ENCODE assay signal across 26 mouse cellular contexts in the genomic region with DNA sequence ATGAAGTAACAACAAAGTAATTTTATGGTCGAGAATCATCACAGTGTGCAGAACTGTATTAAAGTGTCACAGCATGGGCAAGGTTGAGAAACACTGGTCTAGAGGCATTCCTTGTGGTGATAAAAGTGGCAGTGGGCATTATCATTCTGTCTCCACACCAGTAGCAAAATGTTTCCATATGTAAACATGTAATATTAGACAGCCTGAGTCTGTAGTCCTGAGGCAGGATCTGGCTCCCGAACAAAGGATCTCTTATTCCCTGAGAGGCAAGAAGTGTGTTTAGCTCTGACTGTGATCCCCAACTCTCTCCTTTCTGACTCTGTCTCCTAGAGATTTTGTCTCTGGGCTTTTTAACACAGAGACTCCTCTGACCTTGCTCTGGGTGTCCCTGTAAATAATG. TPM values are rescaled to one million over a fixed set of nuclear protein-coding genes. Genes with fewer than 3 reads are reported as not detected.
A peak's percentile ranks its signal among the peaks of the same experiment; 100 is the strongest.
DNase-seq lines count a peak whose midpoint lies in the region; ATAC-seq and TF ChIP-seq lines count a peak whose summit lies in the region.
"Had no signal": no experiment of that assay in that cellular context is flagged by ENCODE, and none has a peak within 500 bp of the region (broad histone marks: within the 10 kb centered on the region; RNA-seq: fewer than 3 reads in every experiment).

No protein-coding gene starts in this region.

- H3K36me3 ChIP-seq in lung, embryonic 14.5 days (ENCODE audit: insufficient read depth) = no peaks in the 10 kb centered on the region
- no peaks in the 10 kb centered on the region for H3K36me3 ChIP-seq in embryonic facial prominence, embryonic 10.5 days (replicated peaks)
- no peaks in the 10 kb centered on the region for H3K36me3 ChIP-seq in stomach, postnatal 0 days (ENCODE audit: control insufficient read depth, insufficient read depth, low read length)
- H3K36me3 ChIP-seq: heart, embryonic 15.5 days; liver, embryonic 15.5 days; neural tube, embryonic 15.5 days had no signal

- no peak overlapping the region for H3K4me2 ChIP-seq in lung, embryonic 14.5 days
- H3K4me2 ChIP-seq in stomach, postnatal 0 days (replicated peaks; ENCODE audit: low read depth) = no peak overlapping the region
- H3K4me2 ChIP-seq: heart, embryonic 15.5 days; liver, embryonic 15.5 days; neural tube, embryonic 15.5 days had no signal

- peaks cover 5% of the 10 kb centered on the region; the same call in 1 of the 2 replicates for H3K4me1 ChIP-seq in lung, embryonic 14.5 days (ENCODE audit: insufficient read depth)
- peaks cover 9% of the 10 kb centered on the region; the same call in 1 of the 2 replicates for H3K4me1 ChIP-seq in embryonic facial prominence, embryonic 10.5 days
- H3K4me1 ChIP-seq in stomach, postnatal 0 days (replicated peaks; ENCODE audit: control insufficient read depth, insufficient read depth) = no peaks in the 10 kb centered on the region
- H3K4me1 ChIP-seq: heart, embryonic 15.5 days; liver, embryonic 15.5 days; megakaryocyte, embryonic 14.5 days; neural tube, embryonic 15.5 days had no signal

- peak; percentile 74; the same call in 1 of the 2 replicates for ATAC-seq in lung, embryonic 14.5 days (ENCODE audit: insufficient read depth)
- ATAC-seq in stomach, postnatal 0 days (ENCODE audit: low FRiP score, low TSS enrichment) = no peak
- ATAC-seq: forebrain, postnatal 0 days; hindbrain, embryonic 16.5 days; intestine, postnatal 0 days; midbrain, embryonic 16.5 days had no signal

- peak; percentile 52 for DNase-seq in lung, embryonic 14.5 days
- DNase-seq in lung, postnatal 4 days = no peak
- peak; percentile 12 for DNase-seq in 416B (ENCODE audit: low read depth)
- peak; percentile 40 for DNase-seq in embryonic facial prominence, embryonic 10.5 days (ENCODE audit: low spot score)
- peak; percentile 18 for DNase-seq in fibroblast of lung, adult 2 months (ENCODE audit: low read depth)
- DNase-seq in ovary, postnatal 36 days (ENCODE audit: low spot score) = no peak
- no peak for DNase-seq in stomach, postnatal 0 days (ENCODE audit: low spot score)
- DNase-seq in spleen, postnatal 14 days (ENCODE audit: low spot score in 2 of 2) = no peak
- DNase-seq: adrenal gland, postnatal 14 days; cerebellum, adult 2 months; cerebellum, postnatal 25 days; forebrain, postnatal 0 days; gastrocnemius, postnatal 36 days; heart, adult 2 months; kidney, postnatal 25 days; liver had no signal

- TF ChIP-seq CTCF in lung, embryonic 14.5 days (IDR thresholded peaks at IDR 0.05; ENCODE audit: low read depth) = no peak
- TF ChIP-seq CTCF in stomach, postnatal 0 days (IDR thresholded peaks at IDR 0.05; ENCODE audit: low read depth) = no peak

- TF ChIP-seq EP300 in stomach, postnatal 0 days (optimal IDR thresholded peaks at IDR 0.05) = no peak

- no peaks in the 10 kb centered on the region for H3K27me3 ChIP-seq in lung, embryonic 14.5 days (ENCODE audit: insufficient read depth, low read length)
- no peaks in the 10 kb centered on the region for H3K27me3 ChIP-seq in embryonic facial prominence, embryonic 10.5 days (replicated peaks; ENCODE audit: low read depth, poor library complexity, severe bottlenecking)
- H3K27me3 ChIP-seq in stomach, postnatal 0 days (ENCODE audit: control insufficient read depth, insufficient read depth, low read length) = no peaks in the 10 kb centered on the region
- H3K27me3 ChIP-seq: heart, embryonic 15.5 days; liver, embryonic 15.5 days; megakaryocyte, embryonic 14.5 days; neural tube, embryonic 15.5 days had no signal

- peak overlapping the region; percentile 72; the same call in 1 of the 2 replicates for H3K27ac ChIP-seq in lung, embryonic 14.5 days (ENCODE audit: low read depth)
- peak overlapping the region; percentile 69 for H3K27ac ChIP-seq in embryonic facial prominence, embryonic 10.5 days (replicated peaks)
- H3K27ac ChIP-seq in stomach, postnatal 0 days (replicated peaks) = no peak overlapping the region
- H3K27ac ChIP-seq: heart, adult 2 months; heart, embryonic 15.5 days; liver, embryonic 15.5 days; neural tube, embryonic 15.5 days had no signal

- no peak overlapping the region for H3K9ac ChIP-seq in lung, embryonic 14.5 days
- H3K9ac ChIP-seq in stomach, postnatal 0 days (ENCODE audit: low read length) = no peak overlapping the region
- H3K9ac ChIP-seq: forebrain, postnatal 0 days; heart, embryonic 15.5 days; liver, embryonic 15.5 days; neural tube, embryonic 15.5 days had no signal

- WGBS in lung, embryonic 14.5 days = 20% methylated on average over 2 of the region's 2 CpGs
- WGBS in embryonic facial prominence, embryonic 10.5 days = 35% methylated on average over 2 of the region's 2 CpGs
- WGBS in stomach, postnatal 0 days = 19% methylated on average over 2 of the region's 2 CpGs

- no peak overlapping the region for H3K4me3 ChIP-seq in lung, embryonic 14.5 days (ENCODE audit: low read depth, low read length)
- no peak overlapping the region for H3K4me3 ChIP-seq in embryonic facial prominence, embryonic 10.5 days
- no peak overlapping the region for H3K4me3 ChIP-seq in stomach, postnatal 0 days (ENCODE audit: low read depth, low read length)
- H3K4me3 ChIP-seq: heart, adult 2 months; heart, embryonic 15.5 days; liver, embryonic 15.5 days; megakaryocyte, embryonic 14.5 days; myocyte; neural tube, embryonic 15.5 days had no signal

- H3K9me3 ChIP-seq in lung, embryonic 14.5 days (ENCODE audit: low read depth, low read length) = no peaks in the 10 kb centered on the region
- no peaks in the 10 kb centered on the region for H3K9me3 ChIP-seq in embryonic facial prominence, embryonic 10.5 days
- no peaks in the 10 kb centered on the region for H3K9me3 ChIP-seq in stomach, postnatal 0 days (ENCODE audit: control insufficient read depth, low read length)
- H3K9me3 ChIP-seq: heart, embryonic 15.5 days; liver, embryonic 15.5 days; neural tube, embryonic 15.5 days had no signal

RNA-seq across cellular contexts. Expression of gene Clec2g, which starts 1.1 kb away (rescaled TPM):
- polyA plus RNA-seq in lung, embryonic 14.5 days (2014; fragmentation: Nextera tagmentation; extraction: Ambion mirVana) = not detected in 2 replicates
- not detected in 2 replicates for polyA plus RNA-seq in embryonic facial prominence, embryonic 10.5 days (2016; fragmentation: Nextera tagmentation; extraction: Ambion mirVana)
- 3.6 and 3.8 TPM in 2 replicates for polyA plus RNA-seq in stomach, postnatal 0 days (2015; fragmentation: Nextera tagmentation; extraction: Ambion mirVana)
- polyA plus RNA-seq: cerebellum, adult 2 months; forebrain, embryonic 11.5 days; forebrain, postnatal 0 days; heart, adult 2 months; heart, embryonic 15.5 days; hindbrain, embryonic 16.5 days; intestine, postnatal 0 days; kidney, embryonic 14.5 days; liver, embryonic 15.5 days; midbrain, embryonic 16.5 days; myocyte; neural tube, embryonic 15.5 days had no signal

RNA-seq across cellular contexts. Expression of gene BC035044, which starts 42.1 kb away (rescaled TPM):
- 1.2 TPM in 2 replicates for polyA plus RNA-seq in lung, embryonic 14.5 days (2014; fragmentation: Nextera tagmentation; extraction: Ambion mirVana)
- 1.1 and 2.0 TPM in 2 replicates for polyA plus RNA-seq in embryonic facial prominence, embryonic 10.5 days (2016; fragmentation: Nextera tagmentation; extraction: Ambion mirVana)
- 0.59 and 0.68 TPM in 2 replicates for polyA plus RNA-seq in stomach, postnatal 0 days (2015; fragmentation: Nextera tagmentation; extraction: Ambion mirVana)
- polyA plus RNA-seq: myocyte had no signal

RNA-seq across cellular contexts. Expression of gene Clec2i, which starts 45.7 kb away (rescaled TPM):
- polyA plus RNA-seq in lung, embryonic 14.5 days (2014; fragmentation: Nextera tagmentation; extraction: Ambion mirVana) = 0.14 and 0.15 TPM in 2 replicates
- polyA plus RNA-seq in embryonic facial prominence, embryonic 10.5 days (2016; fragmentation: Nextera tagmentation; extraction: Ambion mirVana) = not detected in 2 replicates
- polyA plus RNA-seq in stomach, postnatal 0 days (2015; fragmentation: Nextera tagmentation; extraction: Ambion mirVana) = 0.06 and 0.17 TPM in 2 replicates
- polyA plus RNA-seq: cerebellum, adult 2 months; forebrain, embryonic 11.5 days; hindbrain, embryonic 16.5 days; midbrain, embryonic 16.5 days; myocyte; neural tube, embryonic 15.5 days had no signal

Comparison
In these comparisons a context has a peak if more than half of its experiments do, and no peak if none do; other contexts are left out.
1. DNase-seq: peak in lung, embryonic 14.5 days (single experiment), 416B (single experiment), embryonic facial prominence, embryonic 10.5 days (single experiment) and fibroblast of lung, adult 2 months (single experiment); none in lung, postnatal 4 days (0 of 2), ovary, postnatal 36 days (single experiment), stomach, postnatal 0 days (single experiment) and spleen, postnatal 14 days (0 of 2).